Mouse (Mus musculus) heart, adult 18-20 months (tissue): ENCODE measurements at regions not wholly inside any gene's neighbourhood (a gene's known extent, or its start where the extent isn't known, plus 50 kb on each side); places are given as distances from the start of the nearest gene placed in this dataset.
A peak's percentile ranks its signal among the peaks of the same experiment; 100 is the strongest.
"Not testable (repeated sequence)": the region's sequence is repeated elsewhere in the genome, so short reads cannot be mapped to it uniquely, and the experiment has no call there.

Experiments used
- DNase-seq, 2 experiments: peaks; one replicate each; pipeline ENCODE4 v3.0.0; 2021 to 2022; ENCODE audit warnings: mixed read lengths in 1 of 2

DNA sequence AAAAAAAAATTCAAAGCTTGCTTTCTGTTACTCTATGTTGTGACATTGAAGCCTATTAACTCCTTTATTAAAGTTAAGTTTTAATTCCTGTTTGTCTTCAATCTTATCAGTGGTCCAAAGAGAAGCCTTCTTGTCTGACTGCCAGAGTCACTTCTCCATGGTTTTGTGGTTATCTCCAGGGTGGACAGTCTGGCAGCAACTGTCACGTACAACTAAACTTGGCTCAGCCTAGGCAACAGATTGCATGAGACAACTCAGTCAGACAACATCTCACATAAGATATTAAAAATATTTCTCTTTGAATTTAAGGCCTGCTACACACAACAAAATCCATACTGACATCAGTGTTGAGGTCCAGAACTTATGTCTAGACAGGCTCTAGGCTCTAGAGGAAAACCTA, 406.7 kb upstream of the Slc39a10 start:
- DNase-seq, result no peak

DNA sequence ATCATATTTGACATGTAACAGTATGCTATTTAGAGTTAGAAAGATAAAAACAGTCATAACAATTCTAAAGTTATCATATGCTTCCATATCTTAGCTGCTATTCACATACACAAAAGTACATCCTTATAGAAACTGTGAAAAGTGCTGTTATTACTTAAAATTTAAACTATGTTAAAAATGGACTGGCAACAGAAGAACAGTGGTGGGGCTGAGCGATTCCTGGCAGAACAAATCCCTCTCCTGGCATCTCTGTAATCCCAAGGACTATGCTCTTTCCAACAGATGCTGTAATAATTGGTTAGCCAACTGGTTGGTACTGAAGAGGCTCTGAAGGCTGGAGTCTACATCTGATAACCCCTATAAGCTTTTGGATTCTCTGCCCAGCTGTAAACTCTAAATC, 393.0 kb upstream of the Slc39a10 start:
- DNase-seq, result no peak

DNA sequence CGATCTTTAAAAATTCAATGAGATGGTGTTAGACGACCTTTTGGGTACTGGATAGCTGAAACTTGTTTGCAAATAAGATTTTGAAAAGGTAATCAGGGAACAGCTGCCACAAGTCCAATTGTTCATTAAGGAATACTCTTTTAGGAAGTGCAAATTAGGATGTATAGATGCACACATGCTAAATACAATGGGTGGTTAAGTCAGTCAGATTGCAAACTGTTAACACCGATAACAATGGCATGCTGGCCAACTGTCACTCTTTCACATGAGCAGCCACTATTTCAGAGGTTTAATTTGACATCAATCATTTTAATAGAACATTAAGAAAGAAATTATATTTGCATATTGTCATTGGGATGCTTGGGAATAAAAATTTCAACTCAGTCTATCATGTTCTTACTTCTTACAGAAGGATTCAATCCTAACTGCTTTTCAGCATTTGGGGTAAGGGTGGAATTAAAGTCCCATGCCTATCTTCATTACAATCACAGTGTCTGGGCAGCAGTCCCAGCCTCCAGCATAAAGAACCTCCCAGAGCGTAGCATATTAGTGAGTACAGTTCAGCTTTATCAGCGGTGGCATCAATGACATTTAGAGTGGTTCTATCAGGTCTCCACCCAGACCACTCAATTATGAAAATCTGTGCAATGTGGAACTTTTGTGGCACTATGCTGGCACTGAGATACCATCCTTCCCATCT, 385.8 kb upstream of the Slc39a10 start:
- no peak for DNase-seq

DNA sequence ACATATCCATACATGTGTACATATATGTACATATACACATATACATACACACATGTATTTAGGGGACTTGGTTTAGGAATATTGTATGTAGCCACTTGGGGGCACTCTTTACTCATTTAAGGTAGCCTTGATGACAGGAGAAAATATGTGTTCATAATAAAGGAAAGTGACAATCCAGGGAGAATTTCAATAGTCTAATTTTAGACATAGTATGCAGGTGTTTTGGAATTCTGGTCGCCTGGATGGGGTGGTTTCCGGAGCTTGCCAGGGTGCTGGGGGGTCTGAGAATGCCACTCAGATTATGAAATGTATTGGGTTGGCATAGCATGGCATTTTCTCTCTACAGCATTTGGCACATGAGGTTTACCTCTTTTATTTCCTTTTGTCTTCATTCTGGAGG, 385.2 kb upstream of the Slc39a10 start:
- peak in 1 of 2 experiments; percentile 8 for DNase-seq

DNA sequence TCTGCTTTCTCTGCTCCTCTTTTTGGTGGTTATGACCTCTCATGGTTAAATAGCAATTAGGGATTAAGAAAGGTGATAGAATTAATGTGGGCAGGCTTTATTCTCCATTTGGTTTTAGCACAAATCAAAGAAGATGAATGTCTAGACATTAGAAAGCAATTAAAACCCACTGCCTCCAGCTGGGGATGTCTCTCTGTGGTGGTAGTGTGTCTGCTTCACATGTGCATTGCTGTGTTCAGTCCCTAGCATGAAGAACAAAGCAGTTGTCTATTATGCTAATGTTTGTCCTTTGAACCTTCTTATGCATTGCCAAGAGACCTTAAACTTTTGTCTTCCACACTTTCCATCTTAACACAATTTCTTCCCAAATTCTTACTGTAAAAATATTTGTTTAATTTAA, 379.5 kb upstream of the Slc39a10 start:
- DNase-seq, result no peak

- DNase-seq, result no peak
Observed at GRCm38 (mm10) chr1:47263611-47264010, 371.0 kb upstream of the Slc39a10 start.

DNA sequence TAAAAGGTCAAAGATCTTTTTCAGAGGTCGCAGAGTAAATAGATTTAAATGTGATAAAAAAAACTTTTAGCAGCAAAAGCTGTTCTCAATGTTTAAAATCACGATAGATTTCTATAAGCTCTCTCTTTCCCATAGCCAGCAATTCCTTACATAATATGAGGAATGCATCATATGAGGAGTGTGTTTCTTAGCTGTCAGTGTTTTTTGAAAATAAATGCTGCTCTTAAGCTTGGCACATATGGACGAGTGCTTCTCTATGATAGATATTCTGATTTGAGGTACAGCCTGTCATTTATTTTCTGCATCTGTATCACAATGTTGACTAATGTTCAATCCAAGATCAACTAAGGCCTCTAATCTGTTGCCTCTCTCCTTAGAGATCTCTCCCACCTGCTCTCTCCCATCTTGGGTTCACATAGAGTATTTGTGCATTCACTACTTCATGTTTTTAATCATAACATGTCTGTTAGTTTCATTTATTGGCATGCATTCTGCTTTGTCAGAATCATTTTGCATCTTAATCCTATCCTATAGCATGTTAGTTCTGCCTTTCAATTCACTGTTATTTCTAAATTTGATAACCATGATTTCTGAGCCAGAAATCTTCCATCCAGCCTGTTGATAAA, 369.0 kb upstream of the Slc39a10 start:
- no peak for DNase-seq

DNA sequence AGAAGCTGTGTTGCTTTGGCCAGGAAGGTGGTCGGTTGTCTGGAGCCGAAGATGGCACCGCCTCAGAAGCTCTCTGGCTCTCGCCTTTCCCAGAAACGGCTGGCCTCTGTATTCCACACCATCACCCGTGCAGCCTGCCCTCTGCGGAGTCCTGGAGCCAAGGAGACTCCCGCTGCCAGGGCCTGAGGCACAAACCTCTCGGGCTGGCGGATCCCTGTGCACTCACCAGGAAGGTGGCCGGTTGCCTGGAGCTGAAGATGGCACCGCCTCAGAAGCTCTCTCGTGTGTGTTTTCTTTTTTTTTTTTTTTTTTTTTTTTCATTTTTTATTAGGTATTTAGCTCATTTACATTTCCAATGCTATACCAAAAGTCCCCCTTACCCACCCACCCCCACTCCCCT, 358.1 kb upstream of the Slc39a10 start:
- not testable (repeated sequence) for DNase-seq

DNA sequence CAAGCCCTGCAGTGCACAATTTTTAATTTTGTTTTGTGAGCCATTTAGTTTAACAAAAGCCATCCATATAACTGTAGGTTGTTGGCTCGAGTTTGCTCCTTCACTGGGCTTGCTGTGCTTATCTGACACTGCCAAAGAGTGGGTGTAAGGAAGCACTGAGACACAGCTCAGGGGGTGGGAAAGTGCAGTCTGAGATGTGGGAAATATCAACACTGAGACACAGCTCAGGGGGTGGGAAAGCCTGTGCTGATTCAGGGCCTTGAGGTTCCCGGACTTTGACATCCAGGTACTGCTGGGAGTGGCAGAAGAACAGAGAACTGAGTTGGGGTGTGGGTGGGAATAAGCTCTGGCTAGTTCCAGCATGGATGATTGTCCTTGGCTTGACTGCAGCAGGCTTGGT, 324.4 kb upstream of the Slc39a10 start:
- no peak for DNase-seq

DNA sequence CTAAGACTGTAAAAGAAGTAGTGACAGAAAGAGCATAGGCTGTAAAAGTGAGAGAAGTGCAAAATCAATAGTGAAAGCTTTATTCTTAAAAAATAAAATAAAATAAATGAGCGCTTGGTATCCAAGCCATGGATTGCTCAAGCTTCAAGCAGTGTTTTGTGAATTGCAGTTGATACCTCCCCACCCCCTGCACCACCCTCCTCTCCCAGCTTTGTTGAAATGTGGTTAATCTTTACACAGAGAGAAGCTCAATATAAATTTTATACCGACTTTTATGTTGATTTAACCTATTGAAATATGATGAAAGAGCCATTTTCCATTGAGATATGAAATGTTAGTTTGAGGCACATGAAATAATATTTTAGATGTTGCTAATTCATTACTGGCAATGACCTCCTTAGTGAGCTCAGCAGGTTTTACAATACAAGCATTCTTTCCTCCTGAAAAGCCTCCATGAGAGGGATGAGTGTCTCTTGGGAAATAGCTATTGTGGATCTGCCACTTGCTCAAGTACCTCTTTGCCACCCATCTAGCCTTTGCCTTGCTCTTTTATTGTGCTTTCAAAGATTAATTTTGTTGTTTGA, 323.9 kb upstream of the Slc39a10 start:
- no peak for DNase-seq

GRCm38 (mm10) chr1:47213476-47213875, 320.8 kb upstream of the Slc39a10 start:
- DNase-seq, result no peak

DNA sequence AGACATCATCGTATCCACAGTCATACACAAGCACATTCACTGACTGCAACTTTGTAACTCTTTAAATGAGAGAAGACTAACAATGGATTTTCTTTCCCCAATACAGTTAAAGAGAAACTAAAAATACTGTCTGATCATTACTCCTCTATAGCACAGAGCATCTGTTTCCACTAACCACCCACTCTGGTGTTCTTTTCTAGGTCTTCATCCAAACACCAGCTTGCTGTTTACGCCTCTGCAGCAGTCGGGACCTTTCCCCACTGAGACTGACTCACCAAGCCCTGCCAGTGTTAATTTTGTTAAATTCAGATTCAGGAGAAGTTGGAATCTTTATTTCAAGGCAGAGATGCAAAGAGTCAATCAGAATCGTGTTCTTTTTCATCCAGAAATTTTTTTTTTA, 300.3 kb upstream of the Slc39a10 start:
- DNase-seq, result no peak

DNA sequence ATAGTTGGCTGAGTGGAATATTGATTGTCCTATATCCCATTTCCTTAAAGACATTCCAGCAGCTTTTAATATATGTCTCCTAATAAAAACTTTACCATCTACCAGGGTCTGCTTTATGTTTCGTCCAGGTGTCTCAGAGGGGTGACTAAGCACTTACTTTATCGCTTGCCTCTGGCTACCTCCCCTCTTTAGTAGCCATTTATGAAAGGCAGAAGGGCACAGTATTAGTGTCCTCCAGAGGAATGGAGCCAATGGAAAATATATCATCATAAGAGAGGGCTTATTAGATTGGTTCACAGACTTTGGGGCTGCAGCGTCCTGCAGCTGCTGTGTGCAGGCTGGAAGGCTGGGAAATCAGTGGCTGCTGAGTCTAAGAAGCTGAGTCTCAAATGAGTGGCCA, 271.8 kb upstream of the Slc39a10 start:
- DNase-seq, result no peak

- no peak for DNase-seq
Observed at GRCm38 (mm10) chr1:47163808-47164410, 271.3 kb upstream of the Slc39a10 start.

- DNase-seq, result peak; percentile 1 to 2
Observed at GRCm38 (mm10) chr1:47130031-47130430, 237.4 kb upstream of the Slc39a10 start.

DNA sequence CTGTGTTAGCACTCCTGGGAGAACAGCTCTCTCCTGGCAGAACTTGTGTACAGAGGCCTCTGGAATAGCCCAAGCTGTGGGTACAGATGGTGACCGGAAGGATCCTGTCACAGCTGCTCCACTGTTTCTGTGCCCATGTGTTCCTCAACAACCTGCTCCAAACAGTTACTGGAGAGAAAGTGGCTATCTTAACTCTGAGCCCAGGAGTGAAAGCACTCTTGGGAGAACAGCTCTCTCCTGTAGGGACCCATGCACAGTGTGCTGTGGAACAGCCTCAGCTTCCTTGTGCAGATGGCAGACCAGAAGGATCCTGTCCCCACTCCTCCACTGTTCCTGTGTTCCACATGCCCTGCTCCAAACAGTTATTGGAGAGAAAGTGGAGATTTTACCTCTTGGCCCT, 227.0 kb upstream of the Slc39a10 start:
- DNase-seq, result no peak

- DNase-seq, result not testable (repeated sequence)
Observed at GRCm38 (mm10) chr1:47116681-47117080, 224.0 kb upstream of the Slc39a10 start.

DNA sequence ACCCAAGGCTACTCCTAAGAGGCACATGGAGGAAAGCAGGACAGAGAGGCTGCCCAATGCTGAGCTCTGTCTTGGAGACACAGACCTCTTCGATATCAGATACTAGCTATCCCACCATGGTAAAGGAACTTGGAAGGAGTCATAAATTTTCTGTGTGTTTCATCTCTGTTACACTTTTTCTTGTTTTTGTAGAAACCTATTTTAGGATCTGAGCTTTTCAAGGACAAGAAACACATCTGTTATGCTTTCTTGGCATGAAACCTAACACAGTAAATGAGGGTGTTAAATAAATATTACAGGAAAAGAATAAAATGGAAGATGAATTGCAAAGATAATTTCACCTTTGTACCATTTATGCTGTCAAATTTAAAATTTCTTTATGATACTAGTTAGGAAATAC, 219.8 kb upstream of the Slc39a10 start:
- DNase-seq, result no peak

GRCm38 (mm10) chr1:47104055-47104454, 211.4 kb upstream of the Slc39a10 start:
- DNase-seq, result no peak

GRCm38 (mm10) chr1:47103321-47103988, 210.8 kb upstream of the Slc39a10 start:
- DNase-seq, result no peak

GRCm38 (mm10) chr1:47097084-47097996, 204.7 kb upstream of the Slc39a10 start:
- DNase-seq, result no peak

GRCm38 (mm10) chr1:47094498-47094897, 201.8 kb upstream of the Slc39a10 start:
- no peak for DNase-seq
